Mouse (Mus musculus): ENCODE measurements around the gene Col26a1.

GRCm38 (mm10) chr5:136802732-136803131 lies 80.3 kb downstream of the Col26a1 start:
- TF ChIP-seq CTCF (IDR thresholded peaks at IDR 0.05; ENCODE audit: extremely low read depth, insufficient read depth, insufficient read length, insufficient replicate concordance) (no peak), POLR2A (IDR thresholded peaks at IDR 0.05; ENCODE audit: low read depth, low read length) (no peak)
